ENCODE assay signal across 45 mouse cellular contexts in genomic region chr11:73350483-73350882, GRCm38 (mm10). TPM values are rescaled to one million over a fixed set of nuclear protein-coding genes. Genes with fewer than 3 reads are reported as not detected.
"Had no signal": no experiment of that assay in that cellular context is flagged by ENCODE, and none has a peak within 500 bp of the region (broad histone marks: within the 10 kb centered on the region; RNA-seq: fewer than 3 reads in every experiment).

Olfr20 (plus strand) TSS chr11:73350783.

- DNase-seq: left cerebral cortex, postnatal 4 days; liver; liver, embryonic 13.5 days; liver, postnatal 0 days; lung, adult 18-20 months; lung, adult 2 months; lung, embryonic 14.5 days; lung, postnatal 10 days; lung, postnatal 14 days; lung, postnatal 36 days; lung, postnatal 4 days; midbrain, embryonic 14.5 days had no signal

- H3K4me1 ChIP-seq: limb, embryonic 10.5 days; limb, embryonic 12.5 days; limb, embryonic 13.5 days; limb, embryonic 15.5 days; liver, embryonic 12.5 days; liver, embryonic 13.5 days; liver, embryonic 15.5 days; lung, embryonic 15.5 days; megakaryocyte, embryonic 14.5 days; midbrain, embryonic 10.5 days; midbrain, embryonic 12.5 days; midbrain, embryonic 13.5 days; midbrain, embryonic 15.5 days; neural tube, embryonic 12.5 days had no signal

- H3K36me3 ChIP-seq: limb, embryonic 10.5 days; limb, embryonic 12.5 days; limb, embryonic 13.5 days; limb, embryonic 15.5 days; liver, embryonic 12.5 days; liver, embryonic 13.5 days; liver, embryonic 15.5 days; lung, embryonic 15.5 days; midbrain, embryonic 10.5 days; midbrain, embryonic 12.5 days; midbrain, embryonic 13.5 days; midbrain, embryonic 15.5 days; neural tube, embryonic 12.5 days had no signal

- ATAC-seq: liver, embryonic 12.5 days; liver, postnatal 0 days; lung, postnatal 0 days; midbrain, embryonic 13.5 days; midbrain, embryonic 15.5 days; midbrain, embryonic 16.5 days had no signal

- H3K9me3 ChIP-seq: limb, embryonic 10.5 days; limb, embryonic 12.5 days; limb, embryonic 13.5 days; limb, embryonic 15.5 days; liver, embryonic 12.5 days; liver, embryonic 13.5 days; liver, embryonic 15.5 days; lung, embryonic 15.5 days; megakaryocyte, embryonic 14.5 days; midbrain, embryonic 10.5 days; midbrain, embryonic 12.5 days; midbrain, embryonic 13.5 days; midbrain, embryonic 15.5 days; neural tube, embryonic 12.5 days had no signal

- H3K27ac ChIP-seq: limb, embryonic 10.5 days; limb, embryonic 12.5 days; limb, embryonic 13.5 days; limb, embryonic 15.5 days; liver, embryonic 12.5 days; liver, embryonic 13.5 days; liver, embryonic 14.5 days; liver, embryonic 15.5 days; lung, embryonic 15.5 days; macrophage; midbrain, embryonic 10.5 days; midbrain, embryonic 12.5 days; midbrain, embryonic 13.5 days; midbrain, embryonic 15.5 days; neural tube, embryonic 12.5 days had no signal

- H3K4me3 ChIP-seq: limb, embryonic 10.5 days; limb, embryonic 12.5 days; limb, embryonic 13.5 days; limb, embryonic 15.5 days; liver, embryonic 12.5 days; liver, embryonic 13.5 days; liver, embryonic 15.5 days; lung, embryonic 15.5 days; megakaryocyte, embryonic 14.5 days; midbrain, embryonic 10.5 days; midbrain, embryonic 12.5 days; midbrain, embryonic 13.5 days; midbrain, embryonic 15.5 days; myocyte; neural tube, embryonic 12.5 days had no signal

- H3K9ac ChIP-seq: limb, embryonic 12.5 days; limb, embryonic 13.5 days; limb, embryonic 15.5 days; liver, embryonic 12.5 days; liver, embryonic 13.5 days; liver, embryonic 14.5 days; liver, embryonic 15.5 days; liver, postnatal 0 days; lung, embryonic 14.5 days; lung, embryonic 15.5 days; midbrain, embryonic 12.5 days; midbrain, embryonic 13.5 days; midbrain, embryonic 15.5 days; neural tube, embryonic 12.5 days had no signal

- H3K27me3 ChIP-seq: limb, embryonic 12.5 days; limb, embryonic 13.5 days; limb, embryonic 15.5 days; liver, embryonic 12.5 days; liver, embryonic 13.5 days; liver, embryonic 15.5 days; lung, embryonic 15.5 days; megakaryocyte, embryonic 14.5 days; midbrain, embryonic 12.5 days; midbrain, embryonic 13.5 days; midbrain, embryonic 15.5 days; neural tube, embryonic 12.5 days had no signal

RNA-seq across cellular contexts. Expression of gene Olfr20, which starts in this region (rescaled TPM):
- total RNA-seq: left cerebral cortex, postnatal 10 days; left cerebral cortex, postnatal 14 days; left cerebral cortex, postnatal 25 days; left cerebral cortex, postnatal 36 days; left cerebral cortex, postnatal 4 days; liver, adult 2 months; megakaryocyte progenitor cell, adult 5-6 weeks; megakaryocyte, adult 5-6 weeks; megakaryocyte-erythroid progenitor cell, adult 5-6 weeks; midbrain, postnatal 0 days; monocyte, adult 5-6 weeks had no signal
- polyA plus RNA-seq: limb, embryonic 10.5 days; limb, embryonic 11.5 days; limb, embryonic 12.5 days; limb, embryonic 13.5 days; limb, embryonic 14.5 days; limb, embryonic 15.5 days; liver, embryonic 12.5 days; liver, embryonic 13.5 days; liver, embryonic 15.5 days; liver, postnatal 0 days; lung, adult 2 months; lung, embryonic 14.5 days; lung, embryonic 15.5 days; lung, embryonic 16.5 days; lung, postnatal 0 days; macrophage; midbrain, embryonic 10.5 days; midbrain, embryonic 11.5 days; midbrain, embryonic 12.5 days; midbrain, embryonic 13.5 days; midbrain, embryonic 14.5 days; midbrain, embryonic 15.5 days; midbrain, embryonic 16.5 days; midbrain, postnatal 0 days; myocyte; neural tube, embryonic 11.5 days; neural tube, embryonic 12.5 days had no signal
